Mouse (Mus musculus) stomach, postnatal 0 days (tissue): ENCODE measurements at regions not wholly inside any gene's neighbourhood (a gene's known extent, or its start where the extent isn't known, plus 50 kb on each side); places are given as distances from the start of the nearest gene placed in this dataset.

Experiments
- CTCF ChIP-seq: IDR thresholded peaks from 2 replicates; pipeline ENCODE4 v1.5.1; 2016; ENCODE audit warnings: antibody characterized with exemption, low read depth, mild to moderate bottlenecking, moderate library complexity
- EP300 ChIP-seq: optimal IDR thresholded peaks from 2 replicates; pipeline ENCODE3; 2016; ENCODE audit warnings: antibody characterized with exemption

DNA sequence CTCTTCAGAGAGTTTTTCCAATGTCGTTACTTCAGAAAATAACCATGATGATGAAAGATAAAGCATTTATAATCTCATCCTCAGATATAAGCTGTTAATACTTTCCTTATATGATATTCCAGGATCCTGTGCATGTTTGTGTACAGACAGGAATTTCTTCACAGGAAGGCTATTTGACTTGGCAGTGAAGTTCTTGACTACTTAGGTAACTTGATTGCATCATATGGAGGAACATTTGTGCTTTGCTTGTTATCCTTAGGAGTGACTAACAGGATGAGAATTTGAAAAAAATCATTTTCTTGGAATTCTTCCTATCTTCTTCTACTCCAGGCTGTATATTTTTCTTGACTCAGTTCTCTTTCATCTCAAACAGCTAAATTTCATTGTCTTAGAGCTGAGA is 140.2 kb upstream of the Prr30 start:
- TF ChIP-seq CTCF (no peak), EP300 (no peak)
